Mouse (Mus musculus) G1E (cell line): ENCODE measurements around the gene Tmem168. TPM values are rescaled to one million over a fixed set of nuclear protein-coding genes. Genes with fewer than 3 reads are reported as not detected.
A peak's percentile ranks its signal among the peaks of the same experiment; 100 is the strongest.

Experiments
- ATAC-seq: 2 replicates; pipeline ENCODE4 v1.8.0; 2016; ENCODE audit warnings: mild to moderate bottlenecking; ENCODE audit not compliant: insufficient number of reproducible peaks, poor library complexity, low FRiP score, severe bottlenecking; ENCODE audit errors: extremely low read depth
- DNase-seq: peaks from one replicate; pipeline ENCODE4 v3.0.0; 2012; ENCODE audit warnings: low spot score
- H3K27me3 ChIP-seq: 2 replicates; pipeline ENCODE4 v1.6.1; 2012; ENCODE audit warnings: mild to moderate bottlenecking, low read length, inconsistent platforms; ENCODE audit not compliant: insufficient read depth
- H3K36me3 ChIP-seq: replicated peaks from 2 replicates; pipeline ENCODE3; 2012; ENCODE audit warnings: mild to moderate bottlenecking, inconsistent platforms
- H3K4me1 ChIP-seq: 2 replicates; pipeline ENCODE4 v1.6.1; 2012; ENCODE audit warnings: low read depth, low read length, inconsistent platforms, mixed read lengths; ENCODE audit not compliant: insufficient read depth
- H3K4me3 ChIP-seq: 2 replicates; pipeline ENCODE4 v1.5.1; 2012; ENCODE audit warnings: low read depth, mild to moderate bottlenecking, inconsistent platforms, low read length, moderate library complexity, mixed read lengths
- H3K9me3 ChIP-seq: replicated peaks from 2 replicates; pipeline ENCODE4 v1.6.1; 2012; ENCODE audit warnings: inconsistent platforms
- CTCF ChIP-seq: IDR thresholded peaks from 2 replicates; pipeline ENCODE4 v1.5.1; 2012; ENCODE audit warnings: low read depth, low read length, inconsistent platforms, mixed read lengths
- GATA1 ChIP-seq: IDR thresholded peaks from 2 replicates; pipeline ENCODE4 v1.6.1; 2012; ENCODE audit warnings: borderline replicate concordance, low read length, inconsistent platforms, mixed read lengths
- GATA2 ChIP-seq: IDR thresholded peaks from 2 replicates; pipeline ENCODE4 v1.6.1; 2012; ENCODE audit warnings: low read depth, low read length, inconsistent platforms, borderline replicate concordance
- POLR2AphosphoS5 ChIP-seq: IDR thresholded peaks from 2 replicates; pipeline ENCODE4 v1.6.1; 2012; ENCODE audit warnings: low read depth, low read length, inconsistent platforms; ENCODE audit not compliant: insufficient replicate concordance
- TAL1 ChIP-seq: conservative IDR thresholded peaks from 2 replicates; pipeline ENCODE4 v1.6.1; 2012; ENCODE audit warnings: low read depth, low read length, inconsistent platforms, mixed read lengths
- polyA plus RNA-seq: library from polyadenylated mRNA; stranded (reverse); fragments of >175 nt; gene quantifications from 2 replicates; pipeline ENCODE4 v1.2.3, GENCODE M21; 2012
- total RNA-seq, 2 experiments: library from RNA; stranded (forward) in 1 of 2; stranded (reverse) in 1 of 2; fragments of 200-1000 nt in 1 of 2; fragments of >200 nt in 1 of 2; fragmentation: Nextera tagmentation in 1 of 2; gene quantifications; 2 replicates each; pipeline ENCODE4 v1.2.3; 2014 to 2017

Gene Tmem168
- total and polyA plus RNA-seq, 3 experiments = 9.7 to 50.0 (median 41.6) TPM

- Histone ChIP-seq H3K36me3 (peaks cover 10% of the 10 kb centered on the region), H3K4me1 (peaks cover 35% of the 10 kb centered on the region), H3K4me3 (no peak overlapping the region), H3K27me3 (no peaks in the 10 kb centered on the region), H3K9me3 (no peaks in the 10 kb centered on the region)
- no peak for ATAC-seq
- TF ChIP-seq CTCF (no peak), POLR2AphosphoS5 (no peak), GATA2 (no peak), TAL1 (no peak), GATA1 (no peak)
- no peak for DNase-seq
Measured at GRCm38 (mm10) chr6:13609353-13610140, 1.6 kb upstream of the Tmem168 start.

GRCm38 (mm10) chr6:13606921-13607620 is 829 bp downstream of the Tmem168 start:
- Histone ChIP-seq H3K9me3 (no peaks in the 10 kb centered on the region), H3K36me3 (peaks cover 25% of the 10 kb centered on the region), H3K4me1 (peaks cover 35% of the 10 kb centered on the region), H3K27me3 (no peaks in the 10 kb centered on the region), H3K4me3 (peak overlapping the region; percentile 90)
- TF ChIP-seq POLR2AphosphoS5 = no peak
- TF ChIP-seq TAL1 = no peak
- TF ChIP-seq GATA2 = no peak
- no peak for TF ChIP-seq GATA1
- DNase-seq = no peak
- ATAC-seq = no peak

GRCm38 (mm10) chr6:13606394-13606793 is 1.5 kb downstream of the Tmem168 start:
- Histone ChIP-seq H3K4me1 (peaks cover 39% of the 10 kb centered on the region), H3K9me3 (no peaks in the 10 kb centered on the region), H3K36me3 (peaks cover 32% of the 10 kb centered on the region), H3K27me3 (no peaks in the 10 kb centered on the region), H3K4me3 (peak overlapping the region; percentile 90; the same call in 1 of the 2 replicates)
- DNase-seq (no peak), ATAC-seq (no peak)
- TF ChIP-seq CTCF = no peak
- no peak for TF ChIP-seq GATA2
- no peak for TF ChIP-seq TAL1
- no peak for TF ChIP-seq GATA1
- TF ChIP-seq POLR2AphosphoS5 = no peak

GRCm38 (mm10) chr6:13603134-13603533 is 4.8 kb downstream of the Tmem168 start:
- H3K9me3 ChIP-seq = no peaks in the 10 kb centered on the region
- H3K4me3 ChIP-seq = no peak overlapping the region
- H3K27me3 ChIP-seq = no peaks in the 10 kb centered on the region
- no peak for TF ChIP-seq TAL1
- no peak for TF ChIP-seq POLR2AphosphoS5
- TF ChIP-seq GATA2 = no peak
- TF ChIP-seq CTCF = no peak
- no peak for TF ChIP-seq GATA1
- H3K36me3 ChIP-seq = peaks cover 45% of the 10 kb centered on the region
- peaks cover 15% of the 10 kb centered on the region for H3K4me1 ChIP-seq
- DNase-seq = no peak
- no peak for ATAC-seq

- H3K27me3 ChIP-seq = no peaks in the 10 kb centered on the region
- peaks cover 55% of the 10 kb centered on the region for H3K36me3 ChIP-seq
- TF ChIP-seq GATA2 (no peak), POLR2AphosphoS5 (no peak), TAL1 (no peak), GATA1 (no peak), CTCF (no peak)
- no peak overlapping the region for H3K4me3 ChIP-seq
- peaks cover 16% of the 10 kb centered on the region for H3K4me1 ChIP-seq
- ATAC-seq (peak; percentile 42; the same call in 1 of the 2 replicates), DNase-seq (no peak)
- H3K9me3 ChIP-seq = no peaks in the 10 kb centered on the region
Measured at GRCm38 (mm10) chr6:13601587-13601986, 6.3 kb downstream of the Tmem168 start.

GRCm38 (mm10) chr6:13598239-13598923 is 9.5 kb downstream of the Tmem168 start:
- Histone ChIP-seq H3K27me3 (no peaks in the 10 kb centered on the region), H3K4me1 (peaks cover 10% of the 10 kb centered on the region), H3K9me3 (no peaks in the 10 kb centered on the region), H3K36me3 (peaks cover 53% of the 10 kb centered on the region), H3K4me3 (no peak overlapping the region)
- TF ChIP-seq GATA1 = no peak
- no peak for TF ChIP-seq GATA2
- no peak for TF ChIP-seq TAL1
- ATAC-seq (no peak), DNase-seq (no peak)
